Mouse (Mus musculus) neural tube, embryonic 14.5 days (tissue): ENCODE results near the gene Gm20605. TPM values are rescaled to one million over a fixed set of nuclear protein-coding genes. Genes with fewer than 3 reads are reported as not detected.
A peak's percentile ranks its signal among the peaks of the same experiment; 100 is the strongest.

ENCODE experiments used
- ATAC-seq: fragments of 200-750 bp; cut with Nextera tagmentation; 2 replicates; pipeline ENCODE4 v1.8.0; 2017; ENCODE audit warnings: low read depth, mild to moderate bottlenecking, moderate TSS enrichment, moderate library complexity
- H3K27ac ChIP-seq: fragments of 300-500 bp; sonication (generic); 2 replicates; pipeline ENCODE4 v1.5.1; 2014; ENCODE audit warnings: low read depth, mild to moderate bottlenecking, control low read depth, low read length, moderate library complexity, mixed read lengths
- H3K27me3 ChIP-seq: fragments of 300-500 bp; sonication (generic); 2 replicates; pipeline ENCODE4 v1.6.1; 2014; ENCODE audit warnings: low read length; ENCODE audit not compliant: control insufficient read depth, insufficient read depth
- H3K36me3 ChIP-seq: fragments of 300-500 bp; sonication (generic); 2 replicates; pipeline ENCODE4 v1.6.1; 2014; ENCODE audit warnings: low read length, mixed read lengths; ENCODE audit not compliant: control insufficient read depth, insufficient read depth
- H3K4me1 ChIP-seq: fragments of 300-500 bp; sonication (generic); 2 replicates; pipeline ENCODE4 v1.6.1; 2014; ENCODE audit warnings: low read length; ENCODE audit not compliant: control insufficient read depth, insufficient read depth
- H3K4me2 ChIP-seq: fragments of 300-500 bp; sonication (generic); 2 replicates; pipeline ENCODE4 v1.6.1; 2014; ENCODE audit warnings: mild to moderate bottlenecking, low read depth, low read length, control low read depth
- H3K4me3 ChIP-seq: fragments of 300-500 bp; sonication (generic); 2 replicates; pipeline ENCODE4 v1.5.1; 2014; ENCODE audit warnings: low read depth, low read length, control low read depth, mixed read lengths
- H3K9ac ChIP-seq: fragments of 300-500 bp; sonication (generic); replicated peaks from 2 replicates; pipeline ENCODE4 v1.6.1; 2014; ENCODE audit warnings: low read depth, mild to moderate bottlenecking, control low read depth, low read length, mixed read lengths
- H3K9me3 ChIP-seq: fragments of 300-500 bp; sonication (generic); 2 replicates; pipeline ENCODE4 v1.6.1; 2016; ENCODE audit warnings: low read length; ENCODE audit not compliant: control insufficient read depth
- WGBS: fragments of 180-500 bp; shearing (Covaris S2); extraction: QIAGEN DNeasy Blood & Tissue Kit; methylation state at CpG from one replicate; pipeline ENCODE4 v1.1.7; 2014; 5-methylcytosine and 5-hydroxymethylcytosine counted together
- polyA plus RNA-seq: library from polyadenylated mRNA; unstranded; fragments of >200 nt; fragmentation: Nextera tagmentation; extraction: Ambion mirVana; gene quantifications from 2 replicates; pipeline ENCODE4 v1.2.1, GENCODE M21; 2014

Gm20605 gene
- polyA plus RNA-seq, 1 experiment from 2014 or later, result 6.5 TPM

DNA sequence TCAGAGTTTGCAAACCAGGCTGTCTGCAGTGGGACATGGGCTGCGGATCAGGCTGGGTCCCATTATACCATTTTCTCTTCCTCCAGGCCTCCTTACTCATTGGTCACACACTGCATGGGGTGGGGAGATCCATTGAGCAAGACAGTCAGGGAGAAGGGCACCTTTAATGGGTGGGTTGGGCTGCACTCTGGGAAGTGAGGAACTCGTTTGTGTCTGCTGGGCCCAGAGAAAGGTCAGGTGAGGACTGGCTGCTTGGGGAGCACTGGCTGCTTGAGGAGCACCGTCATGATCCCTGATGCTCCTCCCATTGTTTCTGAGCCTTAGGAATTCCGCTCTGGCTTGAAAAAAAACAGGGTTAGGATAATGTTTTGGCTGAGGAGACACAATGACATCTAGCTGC is 13.9 kb downstream of the Gm20605 start:
- Histone ChIP-seq H3K27ac (no peak overlapping the region), H3K36me3 (peaks cover 27% of the 10 kb centered on the region), H3K9ac (no peak overlapping the region), H3K27me3 (peaks cover 24% of the 10 kb centered on the region), H3K4me1 (0 out of 2 replicates have a peak, but pooled peaks cover 3% of the 10 kb centered on the region), H3K9me3 (no peaks in the 10 kb centered on the region), H3K4me2 (no peak overlapping the region), H3K4me3 (no peak overlapping the region)
- WGBS, result 53% methylated on average over 4 of the region's 4 CpGs
- ATAC-seq, result no peak

DNA sequence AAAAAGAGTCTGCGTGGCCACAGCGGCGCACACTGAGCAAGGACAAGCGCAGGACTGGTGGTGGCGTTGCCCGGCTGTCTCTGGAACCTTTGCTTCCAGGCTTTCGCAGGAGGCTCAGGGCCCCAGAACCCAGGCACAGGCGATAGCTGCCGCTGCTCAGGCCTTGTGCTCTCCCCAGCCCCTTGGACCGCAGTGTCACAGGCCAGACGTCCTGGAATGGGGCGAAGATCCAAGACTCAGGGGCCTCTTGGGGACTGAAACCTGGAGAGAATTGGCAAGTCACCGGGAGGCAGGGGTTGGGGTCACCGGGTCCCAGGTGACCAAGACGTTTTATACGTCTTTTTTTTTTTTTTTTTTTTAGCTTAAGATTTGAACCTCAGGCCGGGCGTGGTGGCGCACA is 15.5 kb downstream of the Gm20605 start:
- Histone ChIP-seq H3K4me2 (no peak overlapping the region), H3K36me3 (peaks cover 12% of the 10 kb centered on the region), H3K9me3 (no peaks in the 10 kb centered on the region), H3K4me1 (peaks cover 10% of the 10 kb centered on the region; the same call in 1 of the 2 replicates), H3K27me3 (peaks cover 24% of the 10 kb centered on the region), H3K4me3 (no peak overlapping the region), H3K27ac (no peak overlapping the region), H3K9ac (no peak overlapping the region)
- 36% methylated on average over 19 of the region's 19 CpGs for WGBS
- no peak for ATAC-seq

DNA sequence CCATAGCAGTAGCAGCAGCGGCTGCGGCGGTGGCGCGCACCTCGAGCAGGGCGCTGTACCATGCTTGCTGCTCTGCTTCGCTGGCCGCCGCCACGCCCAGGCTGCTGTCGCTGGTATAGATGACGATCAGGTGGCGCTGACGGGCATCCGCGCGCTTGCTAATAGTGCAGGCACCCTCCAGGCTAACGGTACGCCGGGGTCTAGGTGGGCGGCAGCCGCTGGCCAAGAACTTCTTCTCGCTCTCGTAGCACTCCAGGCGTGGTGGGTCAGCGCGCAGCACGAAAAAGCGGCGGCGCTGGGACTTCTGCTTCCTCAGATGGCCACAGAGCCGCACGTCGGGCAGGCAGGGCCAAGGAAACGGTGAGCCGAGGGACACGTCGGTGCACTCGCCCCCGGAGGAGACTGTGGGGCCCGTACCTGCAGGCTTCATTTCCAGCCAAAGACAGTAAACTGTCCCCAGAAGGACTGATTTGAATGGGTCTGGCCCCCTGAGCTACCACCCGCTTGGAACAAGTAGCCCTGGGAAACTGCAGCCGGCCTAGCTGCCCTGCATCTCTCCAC is 16.2 kb downstream of the Gm20605 start:
- WGBS, result 1% methylated on average over 44 of the region's 44 CpGs
- H3K9me3 ChIP-seq, result no peaks in the 10 kb centered on the region
- peak overlapping the region; percentile 38; the same call in 1 of the 2 replicates for H3K4me2 ChIP-seq
- no peak overlapping the region for H3K27ac ChIP-seq
- H3K9ac ChIP-seq, result 0 out of 2 replicates have a peak overlapping the region, but pooled peaks have one; percentile 8
- peaks cover 24% of the 10 kb centered on the region for H3K27me3 ChIP-seq
- peaks cover 14% of the 10 kb centered on the region; the same call in 1 of the 2 replicates for H3K4me1 ChIP-seq
- ATAC-seq, result no peak
- H3K36me3 ChIP-seq, result peaks cover 9% of the 10 kb centered on the region; the same call in 1 of the 2 replicates
- H3K4me3 ChIP-seq, result peak overlapping the region; percentile 10

DNA sequence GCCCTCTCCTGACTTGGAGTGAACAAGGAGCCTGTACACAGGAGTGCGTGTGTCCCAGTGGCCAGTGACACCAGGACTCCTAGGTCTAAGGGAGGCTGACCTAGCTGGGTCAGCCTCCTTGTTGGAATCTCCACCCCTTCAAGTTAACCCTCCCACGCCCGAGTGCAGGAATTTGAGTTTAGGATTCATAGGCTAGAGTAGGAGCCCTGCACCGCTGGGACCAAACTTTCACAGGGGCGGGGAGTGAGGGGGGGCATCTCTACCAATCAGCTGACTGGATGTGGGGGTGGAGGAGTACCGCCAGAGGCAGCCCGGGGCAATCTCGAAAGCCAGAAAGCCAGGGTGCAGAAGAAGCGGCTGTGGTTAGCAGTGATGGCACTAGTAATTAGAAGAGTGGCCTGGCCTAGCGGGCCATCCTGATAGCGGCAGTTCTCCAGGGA is 16.7 kb downstream of the Gm20605 start, which contains the start of gene Irs3:
TSS of gene Irs3 (minus strand) at position 63 of the 440 bp plus-strand sequence.
- Histone ChIP-seq H3K27ac (no peak within 1 kb of the TSS), H3K4me2 (peak within 1 kb of the TSS; percentile 38; the same call in 1 of the 2 replicates), H3K9me3 (no peaks in the 10 kb centered on the region), H3K27me3 (peaks cover 24% of the 10 kb centered on the region), H3K4me1 (peaks cover 14% of the 10 kb centered on the region; the same call in 1 of the 2 replicates), H3K4me3 (peak within 1 kb of the TSS; percentile 10), H3K36me3 (peaks cover 4% of the 10 kb centered on the region; the same call in 1 of the 2 replicates), H3K9ac (0 out of 2 replicates have a peak within 1 kb of the TSS, but pooled peaks have one; percentile 8)
- 13% methylated on average over 11 of the region's 11 CpGs for WGBS
- no peak for ATAC-seq

DNA sequence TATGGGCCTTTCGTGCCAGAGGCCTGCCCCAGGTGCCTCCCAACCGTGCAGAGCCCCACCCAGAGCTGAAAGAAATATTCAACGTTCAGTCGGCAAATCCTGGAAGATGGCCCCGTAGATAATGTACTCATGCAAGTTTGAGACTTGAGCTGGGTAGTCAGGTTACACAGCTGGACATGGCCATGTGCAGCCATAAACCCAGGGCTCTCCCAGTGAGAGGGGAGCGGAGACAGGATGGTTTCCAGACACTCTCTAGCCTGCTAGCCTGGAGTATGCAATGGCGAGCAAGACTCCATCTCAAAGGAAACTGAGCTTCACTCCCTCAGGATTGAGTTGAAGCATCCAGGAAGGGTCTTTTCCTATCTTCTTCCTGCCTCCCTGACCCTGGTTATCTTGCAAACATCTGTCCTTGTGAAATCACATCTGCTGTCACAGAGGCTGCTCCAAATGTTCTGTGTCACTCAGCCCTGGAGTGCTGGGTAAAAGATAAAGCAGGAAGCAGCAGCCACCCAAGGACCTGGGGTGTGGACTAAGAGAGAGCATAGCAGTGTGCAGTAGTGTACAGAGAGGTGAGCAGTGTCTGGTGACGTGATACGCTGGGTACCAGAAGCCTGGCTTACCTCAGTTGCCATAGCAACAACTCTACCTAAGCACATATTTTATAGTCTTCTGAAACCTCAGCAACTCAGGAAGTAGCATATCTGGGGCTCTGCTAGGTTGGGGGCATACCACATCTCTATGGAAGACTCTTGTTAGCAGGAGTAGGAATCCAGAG is 19.0 kb downstream of the Gm20605 start:
- Histone ChIP-seq H3K4me1 (peaks cover 14% of the 10 kb centered on the region; the same call in 1 of the 2 replicates), H3K4me3 (no peak overlapping the region), H3K36me3 (peaks cover 5% of the 10 kb centered on the region; the same call in 1 of the 2 replicates), H3K9ac (0 out of 2 replicates have a peak overlapping the region, but pooled peaks have one; percentile 16), H3K27me3 (peaks cover 24% of the 10 kb centered on the region), H3K4me2 (no peak overlapping the region), H3K27ac (no peak overlapping the region), H3K9me3 (no peaks in the 10 kb centered on the region)
- 67% methylated on average over 9 of the region's 9 CpGs for whole genome bisulfite sequencing
- ATAC-seq, result peak; percentile 62; the same call in 1 of the 2 replicates

DNA sequence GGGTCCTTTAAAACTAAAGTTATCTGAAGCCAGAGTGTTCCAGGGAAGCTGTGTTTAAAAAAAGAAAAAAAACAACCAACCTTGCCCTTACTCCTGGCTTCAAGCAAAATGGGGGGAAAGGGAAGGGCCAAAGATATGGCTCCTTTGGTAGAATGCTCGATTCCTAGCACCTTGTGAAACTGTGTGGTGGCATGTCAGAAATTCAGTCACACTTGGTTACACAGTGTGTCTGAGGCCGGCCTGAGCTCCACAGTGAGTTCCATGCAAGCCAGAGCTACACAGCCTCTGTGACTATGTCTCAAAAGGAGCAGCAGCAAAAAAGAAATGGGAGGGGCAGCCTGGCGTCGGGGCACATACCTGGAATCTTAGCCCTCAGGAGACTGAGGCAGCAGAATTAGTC is 20.3 kb downstream of the Gm20605 start:
- 50% methylated on average over 4 of the region's 4 CpGs for WGBS
- no peak overlapping the region for H3K9ac ChIP-seq
- no peaks in the 10 kb centered on the region for H3K9me3 ChIP-seq
- H3K36me3 ChIP-seq, result peaks cover 5% of the 10 kb centered on the region; the same call in 1 of the 2 replicates
- H3K4me2 ChIP-seq, result no peak overlapping the region
- H3K27ac ChIP-seq, result no peak overlapping the region
- no peak overlapping the region for H3K4me3 ChIP-seq
- H3K4me1 ChIP-seq, result peaks cover 14% of the 10 kb centered on the region; the same call in 1 of the 2 replicates
- peaks cover 18% of the 10 kb centered on the region for H3K27me3 ChIP-seq
- no peak for ATAC-seq

DNA sequence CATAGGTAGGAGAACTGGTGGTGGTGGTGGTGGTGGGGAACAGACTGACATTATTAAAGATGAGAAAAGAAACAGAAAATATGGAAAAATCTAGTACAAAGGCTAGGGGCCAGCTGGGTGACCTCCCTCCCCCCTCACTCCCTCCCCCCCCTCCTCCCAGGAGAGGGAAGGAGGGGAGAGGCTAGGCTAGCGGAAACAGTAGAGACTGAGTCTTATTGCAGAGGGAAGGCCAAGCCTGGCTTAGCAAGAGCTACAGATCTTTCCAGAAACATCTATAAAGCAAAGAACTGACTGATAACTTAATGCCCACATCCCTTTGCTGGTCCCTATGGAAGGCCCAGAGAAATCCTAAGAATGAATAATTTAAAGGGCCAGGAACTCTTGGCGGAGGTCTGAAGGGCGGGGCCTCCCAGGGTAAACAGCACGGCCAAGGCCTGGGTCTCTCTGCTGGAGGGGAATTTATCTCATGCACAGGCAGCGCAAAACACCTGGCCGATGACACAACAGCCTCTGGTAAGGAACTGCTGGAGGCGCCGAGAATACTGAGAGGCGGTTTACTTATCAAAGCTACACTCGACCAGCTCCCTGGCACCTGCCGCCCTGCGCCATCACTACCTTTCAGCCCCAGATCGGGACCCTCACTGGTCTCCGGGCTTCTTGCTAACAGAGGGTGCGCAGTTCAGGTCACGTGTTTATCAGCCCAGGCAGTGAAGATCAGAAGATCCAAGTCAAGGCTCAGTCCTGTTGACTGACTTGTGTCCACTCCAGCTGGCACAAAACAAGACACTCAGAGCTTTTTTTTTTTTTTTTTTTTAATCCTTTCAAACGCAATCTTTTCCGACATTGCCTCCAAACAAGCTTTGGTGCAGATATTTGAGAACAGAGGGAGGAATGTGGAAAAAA is 20.9 kb downstream of the Gm20605 start:
- Histone ChIP-seq H3K27me3 (peaks cover 14% of the 10 kb centered on the region), H3K27ac (no peak overlapping the region), H3K9me3 (no peaks in the 10 kb centered on the region)

DNA sequence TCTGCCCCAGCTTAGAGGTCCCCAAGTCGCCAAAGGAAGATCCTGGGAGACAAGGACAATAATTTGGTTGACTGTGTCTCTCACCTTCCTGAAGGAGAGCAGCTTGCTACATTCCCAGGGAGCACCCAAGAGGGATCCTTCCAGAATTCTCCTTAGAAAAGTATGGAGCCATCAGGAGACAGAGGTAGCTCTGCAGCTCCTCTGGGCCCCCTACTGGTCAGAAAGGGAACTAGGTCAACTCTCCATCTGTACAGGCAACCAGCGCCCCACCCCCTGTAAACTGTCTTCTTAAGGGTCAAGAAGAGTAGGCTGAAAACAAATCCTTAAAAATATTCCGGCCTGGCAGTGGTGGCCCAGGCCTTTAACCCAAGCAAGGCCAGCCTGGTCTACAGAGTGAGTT is 23.5 kb downstream of the Gm20605 start:
- no peak overlapping the region for H3K4me3 ChIP-seq
- H3K4me1 ChIP-seq, result peaks cover 11% of the 10 kb centered on the region; the same call in 1 of the 2 replicates
- no peak overlapping the region for H3K4me2 ChIP-seq
- 31% methylated on average over 3 of the region's 3 CpGs for WGBS
- no peaks in the 10 kb centered on the region for H3K27me3 ChIP-seq
- H3K9me3 ChIP-seq, result no peaks in the 10 kb centered on the region
- H3K36me3 ChIP-seq, result peaks cover 5% of the 10 kb centered on the region; the same call in 1 of the 2 replicates
- H3K27ac ChIP-seq, result no peak overlapping the region
- no peak for ATAC-seq
- H3K9ac ChIP-seq, result no peak overlapping the region

More for the DNA sequence above, 20.9 kb downstream of the Gm20605 start:
- no peak overlapping the region for H3K4me3 ChIP-seq
- 0 out of 2 replicates have a peak overlapping the region, but pooled peaks have one; percentile 21 for H3K9ac ChIP-seq
- WGBS, result 21% methylated on average over 18 of the region's 18 CpGs
- peaks cover 5% of the 10 kb centered on the region; the same call in 1 of the 2 replicates for H3K36me3 ChIP-seq
- H3K4me1 ChIP-seq, result peaks cover 14% of the 10 kb centered on the region; the same call in 1 of the 2 replicates
- ATAC-seq, result no peak
- H3K4me2 ChIP-seq, result no peak overlapping the region
